Mouse (Mus musculus) layer of hippocampus, adult 9-10 months (tissue): ENCODE data around the gene Tyro3.

Experiments
- DNase-seq: peaks from one replicate; pipeline ENCODE4 v3.0.0; 2022; ENCODE audit warnings: low spot score

The Tyro3 gene

GRCm38 (mm10) chr2:119855310-119855850 lies 57.8 kb downstream of the Tyro3 start:
- DNase-seq, result no peak

- no peak for DNase-seq
These were observed 59.8 kb downstream of the Tyro3 start for GRCm38 (mm10) chr2:119857341-119857740.

DNA sequence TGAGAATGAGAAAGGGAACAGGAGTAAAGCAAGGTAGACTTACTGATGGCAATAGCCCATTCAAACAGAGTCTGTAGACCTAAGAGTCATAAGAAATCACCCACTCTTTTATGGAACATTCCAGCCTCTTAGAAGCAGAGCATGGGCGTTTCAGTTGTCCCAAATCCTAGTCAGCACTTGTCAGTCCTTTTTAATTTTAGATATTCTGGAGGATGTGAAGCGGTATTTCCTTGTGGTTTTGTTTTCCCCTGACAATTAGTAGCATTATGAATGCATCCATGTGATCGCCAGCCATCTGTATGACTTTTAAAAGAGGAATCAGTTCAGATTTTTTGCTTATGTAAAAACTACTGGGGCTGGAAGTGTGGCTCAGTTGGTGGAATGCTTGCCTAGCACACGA lies 67.0 kb downstream of the Tyro3 start:
- no peak for DNase-seq
